ENCODE assay signal across 8 mouse cellular contexts in genomic region chr5:110231638-110232037, GRCm38 (mm10). TPM values are rescaled to one million over a fixed set of nuclear protein-coding genes. Genes with fewer than 3 reads are reported as not detected.
A peak's percentile ranks its signal among the peaks of the same experiment; 100 is the strongest.
DNase-seq lines count a peak whose midpoint lies in the region; ATAC-seq and TF ChIP-seq lines count a peak whose summit lies in the region.

No protein-coding gene starts in this region.

- H3K9me3 ChIP-seq in lung, embryonic 14.5 days (ENCODE audit: low read depth, low read length) = no peaks in the 10 kb centered on the region
- H3K9me3 ChIP-seq in forebrain, embryonic 15.5 days = no peaks in the 10 kb centered on the region
- no peaks in the 10 kb centered on the region for H3K9me3 ChIP-seq in midbrain, postnatal 0 days (ENCODE audit: low read length)

- no peak for ATAC-seq in lung, embryonic 14.5 days (ENCODE audit: insufficient read depth)
- no peak for ATAC-seq in Patski
- ATAC-seq in forebrain, embryonic 15.5 days (replicated peaks) = no peak
- ATAC-seq in midbrain, postnatal 0 days (ENCODE audit: low FRiP score) = no peak
- no peak for ATAC-seq in granulocyte monocyte progenitor cell, adult 5-6 weeks (replicated peaks; ENCODE audit: poor library complexity, severe bottlenecking)

- H3K27me3 ChIP-seq in lung, embryonic 14.5 days (ENCODE audit: insufficient read depth, low read length) = no peaks in the 10 kb centered on the region
- no peaks in the 10 kb centered on the region for H3K27me3 ChIP-seq in Patski
- no peaks in the 10 kb centered on the region for H3K27me3 ChIP-seq in forebrain, embryonic 15.5 days
- H3K27me3 ChIP-seq in midbrain, postnatal 0 days (ENCODE audit: insufficient read depth, low read length) = no peaks in the 10 kb centered on the region

- no peak for TF ChIP-seq CTCF in lung, embryonic 14.5 days (IDR thresholded peaks at IDR 0.05; ENCODE audit: low read depth)
- peak; percentile 74 for TF ChIP-seq CTCF in Patski (IDR thresholded peaks at IDR 0.05)
- TF ChIP-seq CTCF in midbrain, postnatal 0 days (IDR thresholded peaks at IDR 0.05) = peak; percentile 17; the same call in 1 of the 2 replicates

- peak overlapping the region; percentile 71 for H3K4me2 ChIP-seq in lung, embryonic 14.5 days
- H3K4me2 ChIP-seq in forebrain, embryonic 15.5 days (replicated peaks) = peak overlapping the region; percentile 67
- peak overlapping the region; percentile 71 for H3K4me2 ChIP-seq in midbrain, postnatal 0 days (ENCODE audit: low read depth, low read length, poor library complexity, severe bottlenecking)

- POLR2A ChIA-PET in Patski (lab: Charles Lee) = interaction anchor here (1.0 to 1.4 kb wide), 2 partner anchors 13 to 37 kb away, joined by 3 to 4 read pairs; no protein-coding TSS in a partner anchor

- H3K9ac ChIP-seq in lung, embryonic 14.5 days = peak overlapping the region; percentile 97
- peak overlapping the region; percentile 94 for H3K9ac ChIP-seq in forebrain, embryonic 15.5 days (replicated peaks)
- peak overlapping the region; percentile 94; the same call in 1 of the 2 replicates for H3K9ac ChIP-seq in midbrain, postnatal 0 days (replicated peaks; ENCODE audit: low read length, poor library complexity, severe bottlenecking)

- in situ Hi-C loops in Patski (cut with MboI; ENCODE audit: low pct_unique_long_range_greater_than_20kb) = no loop called here

- whole genome bisulfite sequencing in lung, embryonic 14.5 days = 36% methylated on average over 13 of the region's 13 CpGs
- WGBS in forebrain, embryonic 15.5 days = 46% methylated on average over 13 of the region's 13 CpGs
- WGBS in midbrain, postnatal 0 days = 48% methylated on average over 13 of the region's 13 CpGs

- H3K4me1 ChIP-seq in lung, embryonic 14.5 days (ENCODE audit: insufficient read depth) = peaks cover 2% of the 10 kb centered on the region; the same call in 1 of the 2 replicates
- peaks cover 24% of the 10 kb centered on the region for H3K4me1 ChIP-seq in forebrain, embryonic 15.5 days
- peaks cover 10% of the 10 kb centered on the region; the same call in 1 of the 2 replicates for H3K4me1 ChIP-seq in midbrain, postnatal 0 days (ENCODE audit: insufficient read depth, low read length)

- H3K36me3 ChIP-seq in lung, embryonic 14.5 days (ENCODE audit: insufficient read depth) = peaks cover 34% of the 10 kb centered on the region
- peaks cover 32% of the 10 kb centered on the region for H3K36me3 ChIP-seq in forebrain, embryonic 15.5 days
- peaks cover 10% of the 10 kb centered on the region for H3K36me3 ChIP-seq in midbrain, postnatal 0 days (ENCODE audit: insufficient read depth, low read length)

- peak overlapping the region; percentile 94 for H3K4me3 ChIP-seq in lung, embryonic 14.5 days (ENCODE audit: low read depth, low read length)
- H3K4me3 ChIP-seq in forebrain, embryonic 15.5 days = peak overlapping the region; percentile 59
- H3K4me3 ChIP-seq in midbrain, postnatal 0 days (ENCODE audit: low read depth, low read length) = peak overlapping the region; percentile 97

- no peak overlapping the region for H3K27ac ChIP-seq in lung, embryonic 14.5 days (ENCODE audit: low read depth)
- H3K27ac ChIP-seq in forebrain, embryonic 15.5 days (replicated peaks) = no peak overlapping the region
- no peak overlapping the region for H3K27ac ChIP-seq in midbrain, postnatal 0 days (ENCODE audit: low read depth, low read length)

- CTCF ChIA-PET in Patski (lab: Charles Lee) = no interaction called here

- DNase-seq in lung, embryonic 14.5 days = peak; percentile 30
- DNase-seq in lung, postnatal 14 days = no peak
- DNase-seq in Patski (ENCODE audit: low read depth, low spot score) = no peak
- peak; percentile 6 to 27 for DNase-seq in kidney, postnatal 36 days
- no peak for DNase-seq in midbrain, postnatal 0 days (ENCODE audit: low spot score)
- no peak for DNase-seq in ovary, postnatal 36 days (ENCODE audit: low spot score)

RNA-seq across cellular contexts. Expression of gene Ankle2, which starts 0.8 kb away (rescaled TPM):
- polyA plus RNA-seq in lung, embryonic 14.5 days (2014; fragmentation: Nextera tagmentation; extraction: Ambion mirVana) = 35.5 and 39.8 TPM in 2 replicates
- polyA plus RNA-seq in Patski (2021) = 40.2 TPM
- polyA plus RNA-seq in forebrain, embryonic 15.5 days (2015; fragmentation: Nextera tagmentation; extraction: Ambion mirVana) = 26.9 and 28.6 TPM in 2 replicates
- 27.9 and 30.7 TPM in 2 replicates for total RNA-seq in midbrain, postnatal 0 days (2014; rRNA removed)
- polyA plus RNA-seq in midbrain, postnatal 0 days (2015; fragmentation: Nextera tagmentation; extraction: Ambion mirVana) = 15.4 and 17.1 TPM in 2 replicates
- total RNA-seq in granulocyte monocyte progenitor cell, adult 5-6 weeks (2014; fragmentation: Nextera tagmentation) = 31.4 and 42.7 TPM in 2 replicates
- total RNA-seq in granulocyte monocyte progenitor cell, adult 5-6 weeks (2017) = 53.1 and 68.9 TPM in 2 replicates

RNA-seq across cellular contexts. Expression of gene Pgam5, which starts 38.1 kb away (rescaled TPM):
- polyA plus RNA-seq in lung, embryonic 14.5 days (2014; fragmentation: Nextera tagmentation; extraction: Ambion mirVana) = 72.9 and 74.0 TPM in 2 replicates
- 65.6 TPM for polyA plus RNA-seq in Patski (2021)
- 105 and 107 TPM in 2 replicates for polyA plus RNA-seq in forebrain, embryonic 15.5 days (2015; fragmentation: Nextera tagmentation; extraction: Ambion mirVana)
- 156 and 164 TPM in 2 replicates for total RNA-seq in midbrain, postnatal 0 days (2014; rRNA removed)
- 117 and 119 TPM in 2 replicates for polyA plus RNA-seq in midbrain, postnatal 0 days (2015; fragmentation: Nextera tagmentation; extraction: Ambion mirVana)
- 37.7 and 42.2 TPM in 2 replicates for total RNA-seq in granulocyte monocyte progenitor cell, adult 5-6 weeks (2014; fragmentation: Nextera tagmentation)
- total RNA-seq in granulocyte monocyte progenitor cell, adult 5-6 weeks (2017) = 41.4 and 45.0 TPM in 2 replicates

RNA-seq across cellular contexts. Expression of gene Pxmp2, which starts 54.3 kb away (rescaled TPM):
- 8.5 and 9.4 TPM in 2 replicates for polyA plus RNA-seq in lung, embryonic 14.5 days (2014; fragmentation: Nextera tagmentation; extraction: Ambion mirVana)
- polyA plus RNA-seq in Patski (2021) = 8.2 TPM
- 6.3 and 8.4 TPM in 2 replicates for polyA plus RNA-seq in forebrain, embryonic 15.5 days (2015; fragmentation: Nextera tagmentation; extraction: Ambion mirVana)
- 7.8 and 9.1 TPM in 2 replicates for total RNA-seq in midbrain, postnatal 0 days (2014; rRNA removed)
- 16.3 and 16.7 TPM in 2 replicates for polyA plus RNA-seq in midbrain, postnatal 0 days (2015; fragmentation: Nextera tagmentation; extraction: Ambion mirVana)
- total RNA-seq in granulocyte monocyte progenitor cell, adult 5-6 weeks (2014; fragmentation: Nextera tagmentation) = 9.7 TPM in 1 of 2 replicates, not detected in the other
- 4.3 and 6.3 TPM in 2 replicates for total RNA-seq in granulocyte monocyte progenitor cell, adult 5-6 weeks (2017)

RNA-seq across cellular contexts. Expression of gene Pole, which starts 54.5 kb away (rescaled TPM):
- 43.9 and 44.9 TPM in 2 replicates for polyA plus RNA-seq in lung, embryonic 14.5 days (2014; fragmentation: Nextera tagmentation; extraction: Ambion mirVana)
- polyA plus RNA-seq in Patski (2021) = 20.3 TPM
- polyA plus RNA-seq in forebrain, embryonic 15.5 days (2015; fragmentation: Nextera tagmentation; extraction: Ambion mirVana) = 14.3 and 16.3 TPM in 2 replicates
- total RNA-seq in midbrain, postnatal 0 days (2014; rRNA removed) = 7.9 and 10.2 TPM in 2 replicates
- 2.2 and 3.1 TPM in 2 replicates for polyA plus RNA-seq in midbrain, postnatal 0 days (2015; fragmentation: Nextera tagmentation; extraction: Ambion mirVana)
- 92.1 and 96.7 TPM in 2 replicates for total RNA-seq in granulocyte monocyte progenitor cell, adult 5-6 weeks (2014; fragmentation: Nextera tagmentation)
- 46.4 and 48.5 TPM in 2 replicates for total RNA-seq in granulocyte monocyte progenitor cell, adult 5-6 weeks (2017)

RNA-seq across cellular contexts. Expression of gene Golga3, which starts 55.1 kb away (rescaled TPM):
- 26.6 and 28.3 TPM in 2 replicates for polyA plus RNA-seq in lung, embryonic 14.5 days (2014; fragmentation: Nextera tagmentation; extraction: Ambion mirVana)
- 33.5 TPM for polyA plus RNA-seq in Patski (2021)
- 21.6 and 21.7 TPM in 2 replicates for polyA plus RNA-seq in forebrain, embryonic 15.5 days (2015; fragmentation: Nextera tagmentation; extraction: Ambion mirVana)
- 23.4 and 24.7 TPM in 2 replicates for total RNA-seq in midbrain, postnatal 0 days (2014; rRNA removed)
- polyA plus RNA-seq in midbrain, postnatal 0 days (2015; fragmentation: Nextera tagmentation; extraction: Ambion mirVana) = 18.9 and 20.1 TPM in 2 replicates
- 16.9 and 23.9 TPM in 2 replicates for total RNA-seq in granulocyte monocyte progenitor cell, adult 5-6 weeks (2014; fragmentation: Nextera tagmentation)
- 19.4 and 22.8 TPM in 2 replicates for total RNA-seq in granulocyte monocyte progenitor cell, adult 5-6 weeks (2017)

Comparison
In these comparisons a context has a peak if more than half of its experiments do, and no peak if none do; other contexts are left out.
1. DNase-seq: peak in lung, embryonic 14.5 days (single experiment) and kidney, postnatal 36 days (2 of 2); none in lung, postnatal 14 days (single experiment), Patski (single experiment), midbrain, postnatal 0 days (single experiment) and ovary, postnatal 36 days (single experiment).
2. Peak in every context shown above with its lines, with median percentiles within 50 percentile points of each other: H3K4me2 ChIP-seq, H3K4me3 ChIP-seq and H3K9ac ChIP-seq.